Mouse (Mus musculus) natural killer cell, adult 2 months (primary cell): ENCODE measurements at regions not wholly inside any gene's neighbourhood (a gene's known extent, or its start where the extent isn't known, plus 50 kb on each side); places are given as distances from the start of the nearest gene placed in this dataset.
A peak's percentile ranks its signal among the peaks of the same experiment; 100 is the strongest.

Experiments used
- DNase-seq, 2 experiments: peaks; one replicate each; pipeline ENCODE4 v3.0.0; 2022; ENCODE audit warnings: low spot score in 2 of 2

DNA sequence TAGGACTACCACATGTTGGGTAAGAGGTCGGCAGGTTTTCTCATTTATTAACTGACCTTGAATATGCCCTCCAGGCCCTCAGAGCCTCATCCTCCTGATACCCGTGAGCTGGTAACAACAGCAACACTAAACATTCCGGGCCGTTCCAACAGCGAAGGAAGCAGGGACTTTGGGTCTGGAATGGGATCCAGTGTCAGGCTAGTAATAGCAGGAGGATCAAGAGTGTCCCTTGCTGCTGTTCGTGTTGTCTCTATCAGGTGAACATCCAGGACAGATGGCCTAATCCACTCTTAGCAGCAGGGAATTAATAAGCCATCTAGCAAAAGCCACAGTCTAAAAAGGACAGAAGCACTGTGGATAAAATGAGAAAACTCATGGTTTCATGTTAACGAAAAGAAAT is 106.7 kb downstream of the Cpeb2 start:
- no peak for DNase-seq

DNA sequence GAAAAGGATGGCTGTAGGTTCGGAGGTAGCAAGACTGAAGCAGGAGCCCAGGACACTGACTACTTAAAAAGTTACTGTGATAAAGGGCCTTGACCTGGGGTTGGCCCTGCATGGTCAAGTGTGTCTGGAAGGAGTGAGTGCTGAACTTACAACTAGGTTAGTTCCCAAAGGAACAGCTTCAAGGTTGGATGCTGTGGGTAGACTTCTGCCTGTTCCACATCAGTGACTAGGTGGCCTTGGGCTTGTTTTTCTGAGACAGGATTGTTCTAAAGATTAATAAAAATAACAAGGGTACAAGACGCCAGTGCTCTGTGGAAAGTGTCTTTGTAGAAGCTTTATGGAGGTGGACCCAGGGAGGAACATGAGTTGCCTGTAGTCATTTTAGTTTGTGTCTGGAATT is 108.5 kb downstream of the Cpeb2 start:
- no peak for DNase-seq

DNA sequence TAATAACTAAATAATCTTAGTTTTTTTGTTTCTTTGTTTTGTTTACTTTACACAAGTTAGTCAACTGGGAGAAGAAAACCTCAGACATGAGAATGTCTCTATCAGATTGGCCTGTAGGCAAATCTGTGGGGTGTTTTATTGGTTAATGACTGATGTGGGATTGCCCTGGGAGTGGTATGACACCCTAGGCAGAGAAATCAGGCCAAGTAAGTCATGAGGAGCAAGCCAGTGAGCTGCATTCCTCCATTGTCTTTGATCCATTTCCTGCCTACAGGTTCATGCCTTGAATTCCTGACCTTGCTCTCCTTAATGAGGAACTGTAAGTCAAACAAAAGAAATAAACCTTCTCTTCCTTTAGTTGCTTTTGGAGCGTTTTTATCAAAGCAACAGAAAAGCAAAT is 111.5 kb downstream of the Cpeb2 start:
- no peak for DNase-seq

DNA sequence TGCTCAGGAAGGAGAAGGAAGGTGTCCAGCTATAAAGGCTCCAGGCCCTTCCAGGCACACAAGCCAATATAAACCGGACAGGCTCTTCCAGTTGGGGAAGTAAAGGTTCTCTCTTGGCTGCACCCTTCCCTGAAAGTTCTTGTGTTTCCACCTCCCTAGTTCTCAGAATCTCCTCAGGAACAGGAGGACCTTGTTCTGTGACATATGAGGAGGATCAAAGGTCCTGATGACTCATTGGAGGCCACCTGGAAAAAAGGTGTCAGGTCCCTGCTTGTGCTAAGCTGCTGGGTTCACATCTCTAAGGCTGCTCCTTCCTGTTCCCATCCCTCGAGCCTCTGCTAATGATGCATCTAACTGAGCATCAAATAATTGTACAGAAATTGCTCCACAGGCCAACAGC is 118.0 kb downstream of the Cpeb2 start:
- DNase-seq: no peak

DNA sequence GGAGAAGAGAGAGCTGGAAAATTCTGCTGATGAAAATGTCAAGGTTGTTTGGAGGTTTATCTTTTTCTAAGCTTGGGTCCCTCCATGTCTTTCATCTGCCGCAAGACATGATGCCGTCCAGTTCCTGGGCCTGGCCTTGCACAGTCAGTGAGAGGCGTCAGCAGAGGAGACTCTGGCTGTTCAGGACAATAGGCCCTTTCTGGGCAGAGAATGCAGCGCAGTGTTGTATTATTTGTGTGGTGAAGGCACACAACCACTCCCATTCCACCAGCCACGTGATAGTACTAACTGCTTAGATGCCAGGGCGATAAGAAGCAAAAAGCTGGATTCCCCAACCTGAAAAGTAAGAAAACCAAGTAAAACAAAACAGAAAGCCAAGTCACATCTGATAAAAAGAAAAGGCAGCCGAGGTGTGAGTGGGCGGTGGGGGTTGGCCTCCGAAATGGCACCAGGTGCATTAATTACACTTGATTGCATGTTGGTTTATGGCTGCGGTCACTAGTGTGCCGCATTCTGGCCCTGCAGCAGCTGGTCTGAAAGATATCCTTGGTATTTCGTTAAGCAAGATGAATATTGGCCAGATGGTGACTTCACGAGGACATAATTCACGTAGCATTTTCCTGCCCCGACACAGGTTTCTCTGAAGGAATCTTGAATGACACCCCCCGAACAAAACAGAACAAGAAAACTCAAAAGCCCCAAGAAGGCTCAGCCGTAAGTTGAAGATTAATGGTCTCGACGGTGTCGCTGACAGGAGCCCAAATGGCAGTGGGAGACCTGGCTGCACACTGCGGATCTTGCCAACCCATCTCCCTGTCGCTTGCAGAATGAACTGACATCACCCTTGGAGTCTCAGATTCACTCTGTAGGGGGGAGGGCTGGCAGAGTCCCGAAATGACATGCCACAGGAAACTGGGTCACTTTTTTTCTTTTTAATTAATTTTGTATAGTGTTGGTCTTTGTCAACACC is 120.3 kb downstream of the Cpeb2 start:
- DNase-seq: no peak

DNA sequence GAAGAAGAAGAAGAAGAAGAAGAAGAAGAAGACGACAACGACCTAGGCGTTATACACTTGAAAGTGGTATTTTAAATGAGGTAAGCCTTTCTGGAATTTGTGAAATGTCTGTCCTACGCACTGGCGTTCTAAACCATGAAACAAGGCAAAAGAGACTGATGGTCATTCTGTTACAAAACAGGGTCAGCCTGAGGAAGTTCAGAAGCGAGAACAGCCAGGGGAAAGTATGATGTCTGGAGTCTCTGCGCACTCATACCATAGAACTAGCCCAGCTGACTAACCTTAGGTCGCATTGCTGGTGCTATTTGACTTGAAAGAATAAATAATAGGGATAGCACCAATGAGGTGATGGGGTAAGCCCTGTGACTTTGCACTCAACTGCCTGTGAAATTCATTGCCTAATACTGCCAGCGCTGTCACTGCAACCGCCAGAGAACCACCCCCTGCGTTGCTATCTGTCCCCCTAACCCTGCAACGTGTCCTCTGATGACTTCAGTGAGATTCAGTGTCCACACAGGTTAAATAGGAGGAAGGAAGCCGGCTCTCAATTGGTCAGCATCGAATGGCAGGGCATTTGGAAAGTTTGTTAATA is 121.5 kb downstream of the Cpeb2 start:
- DNase-seq: no peak

DNA sequence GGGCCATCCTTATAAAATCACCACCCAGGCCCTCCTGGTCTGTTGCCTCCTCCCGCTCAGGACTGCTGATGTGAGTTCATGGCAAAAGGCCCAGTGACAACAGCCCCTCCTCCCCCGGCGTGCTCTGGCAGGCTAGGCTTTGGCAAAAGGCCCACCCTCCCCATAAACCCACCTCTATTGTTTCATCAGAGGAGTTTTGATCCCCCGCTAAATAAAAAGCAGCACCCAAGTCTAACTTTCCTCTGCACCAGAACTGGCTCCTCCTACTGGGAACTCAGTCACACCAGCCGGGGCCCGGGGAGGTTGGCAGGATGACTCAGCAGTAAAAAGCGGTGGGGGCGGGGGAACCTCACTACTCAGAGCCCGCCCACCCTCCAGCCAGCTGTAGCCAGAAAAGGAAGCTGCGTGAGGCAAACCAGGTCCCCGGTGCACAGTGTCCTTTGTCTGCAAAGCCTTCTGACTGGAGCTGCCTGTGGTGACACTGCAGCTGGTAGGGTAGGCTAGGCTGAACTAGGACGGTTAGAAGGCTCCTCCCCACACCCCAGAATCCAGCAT is 122.1 kb downstream of the Cpeb2 start:
- peak; percentile 32 to 39 for DNase-seq

DNA sequence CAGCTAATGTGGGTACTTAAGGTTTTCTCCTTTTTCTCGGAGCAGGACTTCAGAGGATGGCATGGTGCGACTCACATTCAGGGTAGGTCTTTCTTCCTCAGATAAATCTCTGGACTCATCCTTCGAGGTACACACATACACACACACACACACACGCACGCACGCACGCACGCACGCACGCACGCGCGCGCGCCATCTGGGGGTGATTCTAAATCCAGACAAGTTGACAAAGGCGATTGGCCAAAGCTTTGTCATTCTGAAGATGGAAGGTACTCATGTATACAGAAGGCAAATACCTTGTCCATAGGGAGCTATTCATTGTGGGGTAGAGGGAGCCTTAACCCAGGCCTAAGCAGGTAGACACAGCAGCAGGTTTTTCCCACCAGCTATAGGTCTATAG is 122.9 kb downstream of the Cpeb2 start:
- DNase-seq: no peak

DNA sequence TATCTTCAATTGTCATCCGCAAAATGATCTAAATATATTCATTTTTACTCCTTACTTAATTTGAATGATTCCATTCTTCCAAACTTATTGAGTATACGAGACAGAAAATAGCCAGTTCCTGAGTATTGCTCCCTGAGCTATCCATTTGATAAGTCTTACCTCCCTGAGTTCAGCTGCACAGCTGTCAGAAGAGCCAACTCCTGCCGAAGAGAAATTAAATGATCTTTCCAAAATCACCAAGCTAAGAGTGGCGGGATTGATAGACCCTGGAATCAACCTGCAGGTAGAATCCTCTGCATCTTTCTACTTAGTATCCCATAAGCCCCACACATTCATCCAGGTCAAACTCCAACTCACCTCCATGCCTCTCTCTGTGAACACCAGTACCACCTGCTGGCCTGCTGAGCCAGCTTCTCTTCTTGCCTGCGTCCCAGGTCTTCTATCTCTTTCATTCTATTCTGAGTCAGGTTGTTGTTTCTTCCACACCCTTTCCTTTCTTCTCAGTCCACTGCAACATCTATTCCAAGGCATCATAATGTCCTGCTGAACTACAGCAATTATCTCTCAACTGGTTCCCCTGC is 124.2 kb downstream of the Cpeb2 start:
- DNase-seq: no peak

DNA sequence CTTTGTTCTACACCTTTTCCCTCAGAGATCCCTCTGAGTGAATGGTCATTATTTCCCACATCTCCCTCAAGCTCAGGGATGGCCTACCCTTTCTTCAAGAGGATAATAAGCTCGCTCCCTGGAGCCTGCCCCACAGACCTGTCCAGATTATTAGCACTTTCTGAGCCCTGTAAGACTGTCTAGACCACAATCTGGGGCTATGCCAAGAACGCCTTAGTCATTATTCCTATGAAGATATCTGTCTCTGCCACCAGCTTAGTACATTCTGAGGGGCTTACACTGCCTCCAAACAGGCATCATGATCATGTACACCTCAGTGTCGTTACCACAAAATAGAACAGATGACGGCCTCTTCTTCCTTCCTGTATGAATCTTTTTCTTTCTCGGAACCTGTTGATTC is 124.9 kb downstream of the Cpeb2 start:
- DNase-seq: no peak

DNA sequence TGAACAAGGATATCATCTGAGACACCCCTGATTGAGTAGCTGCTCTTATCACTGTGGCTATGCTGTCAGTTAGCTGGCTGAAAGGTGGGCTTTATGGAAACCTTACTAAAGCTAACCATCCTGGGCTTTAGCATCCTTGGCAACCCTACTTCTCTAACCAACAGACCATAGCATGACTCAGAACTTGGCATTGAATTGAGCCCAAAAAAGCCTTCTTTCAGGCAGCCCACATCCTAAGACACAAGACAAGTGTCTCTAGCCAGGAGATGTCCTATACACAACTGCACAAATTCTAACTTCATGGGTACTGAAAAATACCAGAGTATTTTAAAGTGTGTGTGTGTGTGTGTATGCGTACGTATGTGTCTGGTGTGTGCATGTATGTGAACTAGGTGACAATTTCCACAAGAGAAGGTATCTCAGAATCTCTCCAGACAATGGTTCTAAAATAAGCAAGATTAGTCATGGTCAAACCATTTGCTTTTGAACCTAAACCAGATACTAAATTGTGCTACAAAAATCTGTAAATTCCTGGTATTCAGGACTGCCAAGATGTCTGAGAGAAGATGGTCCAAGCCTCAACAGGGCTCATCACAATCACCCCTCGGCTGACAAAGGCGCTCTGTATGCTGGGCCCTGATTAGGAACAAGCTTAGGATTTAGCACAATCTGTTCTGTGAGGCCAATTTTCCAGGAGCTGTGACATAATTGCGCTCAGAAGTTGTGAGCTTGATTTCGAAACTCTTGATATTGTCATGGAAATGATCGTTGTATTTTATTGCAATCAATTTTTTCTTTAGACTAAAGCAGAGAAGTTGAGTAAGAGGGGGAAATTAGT is 126.2 kb downstream of the Cpeb2 start:
- DNase-seq: no peak

DNA sequence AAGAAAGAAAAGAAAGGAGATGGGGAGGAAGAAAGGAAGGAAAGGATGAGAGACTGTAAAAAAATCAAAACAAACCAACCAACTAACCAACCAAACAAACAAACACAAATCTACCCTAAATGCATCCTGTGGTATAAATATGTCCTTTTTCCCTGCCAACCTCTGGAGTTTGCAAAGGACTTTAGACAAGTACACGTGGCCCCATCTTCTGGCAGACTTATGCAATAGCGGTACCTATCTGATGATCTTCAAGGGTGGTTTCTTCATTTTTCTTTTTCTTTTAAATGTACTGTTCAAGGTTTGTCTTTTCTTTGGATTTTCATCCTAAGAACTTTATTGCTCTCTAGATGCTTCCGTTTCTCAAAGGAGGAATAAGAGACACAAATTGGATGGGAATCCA is 127.3 kb downstream of the Cpeb2 start:
- DNase-seq: no peak

DNA sequence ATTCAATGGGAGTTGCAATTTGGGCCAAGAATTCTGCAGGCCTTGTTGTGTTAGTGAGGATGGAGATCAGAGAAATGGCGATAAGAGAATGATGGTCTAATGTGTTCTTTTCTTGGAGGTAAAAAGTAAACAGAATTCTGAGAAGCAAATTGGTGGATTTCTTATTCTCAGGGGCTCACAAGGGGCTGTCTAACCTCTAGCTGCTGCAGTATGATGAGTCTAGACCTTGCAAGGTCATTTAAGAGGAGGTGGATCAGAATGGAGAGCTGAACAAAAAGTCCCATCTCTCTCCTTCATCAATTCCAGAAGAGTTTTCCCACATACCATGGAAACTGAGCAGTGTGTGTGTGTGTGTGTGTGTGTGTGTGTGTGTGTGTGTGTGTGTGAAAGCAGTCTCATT is 128.1 kb downstream of the Cpeb2 start:
- no peak for DNase-seq

DNA sequence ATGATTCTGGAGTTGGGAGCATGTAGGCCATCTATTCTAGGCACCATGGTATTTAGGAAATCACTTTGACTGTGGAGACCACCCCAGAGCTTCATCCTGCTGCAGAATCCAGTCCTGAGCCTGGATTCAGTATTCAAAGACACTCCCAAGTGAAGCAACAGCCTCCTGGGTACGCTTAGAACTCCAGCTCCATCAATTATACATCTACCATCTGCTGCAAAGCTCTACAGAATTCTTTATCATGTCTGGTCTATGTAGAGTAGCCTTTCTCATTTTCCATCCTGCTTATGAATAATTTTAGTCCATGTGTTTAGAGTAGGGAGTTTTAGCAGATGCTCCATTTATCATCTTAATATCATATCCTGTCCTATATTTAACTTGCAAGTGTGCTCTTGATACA is 139.4 kb downstream of the Cpeb2 start:
- DNase-seq: no peak

DNA sequence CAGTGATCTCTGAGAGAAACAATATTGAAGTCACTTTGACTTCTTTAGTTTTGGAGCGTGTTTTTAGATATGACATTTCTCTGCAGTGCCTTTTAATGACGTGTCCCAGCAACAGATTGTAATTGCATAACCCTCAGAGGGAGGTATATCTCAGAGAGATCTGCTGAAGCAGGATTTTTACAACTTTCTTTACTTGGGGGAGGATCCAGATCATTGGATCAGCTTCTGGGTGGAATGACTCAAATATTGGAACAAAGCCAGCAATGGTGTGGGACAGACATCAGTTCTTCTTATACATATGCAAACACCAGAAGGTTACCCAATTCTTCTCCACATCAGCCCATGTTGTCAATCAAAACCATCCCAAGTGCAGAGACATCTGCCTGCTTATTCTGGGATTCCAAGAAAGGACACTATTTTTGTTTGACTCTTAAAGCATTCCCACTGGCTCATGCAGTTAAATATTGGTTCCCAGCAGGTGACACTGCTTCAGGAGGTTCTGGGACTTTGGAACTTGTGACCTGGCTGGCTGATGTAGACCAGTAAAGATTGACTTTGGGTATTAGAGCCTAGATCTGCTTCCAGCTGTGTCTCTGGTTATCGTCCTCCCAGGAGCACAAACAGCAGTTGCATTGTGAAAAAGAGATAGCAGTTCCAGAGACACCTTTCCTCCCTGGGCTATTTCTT is 130.5 kb upstream of the C1qtnf7 start:
- DNase-seq: no peak

DNA sequence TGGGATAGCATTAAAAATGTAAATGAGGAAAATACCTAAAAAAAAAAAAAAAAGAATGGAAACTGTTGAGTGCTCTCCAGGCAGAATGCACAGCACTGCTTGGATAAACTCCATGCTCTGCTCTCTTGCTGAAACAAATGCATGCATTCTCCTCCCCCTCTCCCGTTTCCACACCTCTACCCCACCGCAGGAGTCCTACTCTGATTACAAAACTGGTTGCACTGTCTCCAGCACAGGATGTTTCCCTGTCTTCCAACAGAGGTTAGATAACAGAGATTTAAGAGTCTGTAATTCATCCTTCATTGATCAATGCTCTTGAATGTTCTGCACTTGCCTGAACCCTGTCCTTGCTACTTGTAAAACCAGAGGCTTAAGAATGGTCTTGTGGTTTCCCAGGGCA is 124.3 kb upstream of the C1qtnf7 start:
- no peak for DNase-seq

DNA sequence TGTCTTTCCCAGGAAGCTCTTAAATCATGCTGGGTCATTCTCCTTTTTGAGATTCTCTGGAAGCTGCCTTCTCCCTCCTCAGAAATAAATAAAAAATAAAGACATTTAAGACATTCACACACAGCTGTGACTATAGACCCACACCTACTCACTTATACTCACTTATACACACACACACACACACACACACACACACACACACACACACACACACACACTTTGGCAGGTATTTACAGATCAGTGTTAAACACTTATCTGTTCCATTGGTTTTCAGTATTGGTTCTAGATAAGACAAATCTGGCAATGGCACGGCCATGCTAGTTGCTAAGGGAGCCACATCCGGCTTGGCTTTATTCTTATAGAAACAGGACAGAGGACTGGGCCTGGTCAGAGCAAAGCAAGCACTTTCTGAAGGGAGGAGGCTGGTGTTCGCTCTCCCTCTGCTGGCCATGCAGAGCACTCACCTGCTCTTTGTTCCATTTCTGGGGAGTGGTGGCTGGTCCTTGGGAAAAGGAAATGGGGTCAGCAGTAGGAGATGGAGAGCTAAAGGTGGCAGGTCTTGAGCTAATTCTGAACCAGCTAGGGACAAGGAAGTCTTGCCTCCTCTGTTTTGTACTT is 123.8 kb upstream of the C1qtnf7 start:
- DNase-seq: no peak

DNA sequence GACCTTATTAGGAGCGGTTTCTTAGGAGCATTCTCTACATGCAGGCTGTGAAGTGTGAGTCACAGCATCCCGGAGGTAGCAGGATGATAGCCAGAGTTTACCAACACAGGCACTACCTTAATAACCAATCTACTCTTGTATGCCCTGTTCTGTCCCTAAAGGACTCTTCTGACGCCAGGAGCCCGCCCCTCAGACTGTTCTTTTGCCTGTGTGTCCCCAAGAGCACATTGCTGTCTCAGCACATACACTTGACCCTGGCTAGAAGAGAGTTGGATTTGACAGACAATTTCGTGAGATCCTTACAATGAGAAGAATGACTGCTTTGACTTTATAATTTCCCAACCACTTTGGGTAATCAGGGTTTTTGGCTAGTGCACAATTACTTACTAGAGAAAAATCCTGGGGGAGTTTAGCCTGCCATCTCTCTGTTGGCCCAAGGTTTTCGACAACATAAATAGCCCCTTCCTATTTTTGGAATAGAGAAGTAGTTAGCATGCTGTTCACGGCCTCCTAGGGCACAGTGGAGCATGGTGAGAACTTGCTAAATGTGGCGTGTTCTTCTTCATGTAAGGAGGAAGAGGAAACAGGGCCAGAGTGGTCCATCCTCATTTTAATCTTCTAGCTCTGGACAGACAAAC is 122.3 kb upstream of the C1qtnf7 start:
- DNase-seq: no peak

DNA sequence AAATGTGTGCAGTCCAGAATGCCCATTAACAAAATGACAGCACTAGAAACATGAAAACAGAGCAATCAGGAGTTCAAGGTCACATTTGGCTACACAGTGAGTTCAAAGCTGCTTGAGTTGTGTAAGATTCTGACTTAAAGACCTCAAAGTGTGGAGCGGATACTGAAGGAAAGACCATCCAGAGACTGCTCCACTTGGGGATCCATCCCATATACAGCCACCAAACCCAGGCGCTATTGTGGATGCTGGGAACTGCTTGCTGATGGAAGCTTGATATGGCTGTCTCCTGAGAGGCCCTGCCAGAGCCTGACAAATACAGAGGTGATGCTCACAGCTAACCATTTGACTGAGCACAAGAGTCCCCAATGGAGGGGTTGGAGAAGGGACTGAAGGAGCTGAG is 98.1 kb upstream of the C1qtnf7 start:
- no peak for DNase-seq
